Mouse (Mus musculus) kidney, adult 2 months (tissue): ENCODE results near the gene Pecam1. TPM values are rescaled to one million over a fixed set of nuclear protein-coding genes. Genes with fewer than 3 reads are reported as not detected.
"Not testable (repeated sequence)": the region's sequence is repeated elsewhere in the genome, so short reads cannot be mapped to it uniquely, and the experiment has no call there.

Source experiments
- DNase-seq: peaks from one replicate; pipeline ENCODE4 v3.0.0; 2021
- H3K27ac ChIP-seq: fragments of 200-500 bp; 2 replicates; pipeline ENCODE4 v1.5.1; 2012; ENCODE audit warnings: low read depth, low read length, control low read depth, inconsistent platforms; ENCODE audit not compliant: insufficient read depth
- H3K27me3 ChIP-seq: fragments of 200-500 bp; replicated peaks from 2 replicates; pipeline ENCODE4 v1.6.1; 2012; ENCODE audit warnings: mild to moderate bottlenecking, moderate library complexity, low read length, inconsistent platforms; ENCODE audit not compliant: control insufficient read depth, insufficient read depth
- H3K36me3 ChIP-seq: fragments of 200-500 bp; 2 replicates; pipeline ENCODE4 v1.6.1; 2012; ENCODE audit warnings: mild to moderate bottlenecking, moderate library complexity, low read length, inconsistent platforms; ENCODE audit not compliant: control insufficient read depth, insufficient read depth
- H3K4me1 ChIP-seq: fragments of 200-500 bp; 2 replicates; pipeline ENCODE4 v1.6.1; 2011; ENCODE audit warnings: low read length; ENCODE audit not compliant: control insufficient read depth, insufficient read depth
- H3K4me3 ChIP-seq: fragments of 200-500 bp; 2 replicates; pipeline ENCODE4 v1.5.1; 2011; ENCODE audit warnings: mild to moderate bottlenecking, low read depth, low read length, control low read depth; ENCODE audit not compliant: insufficient read depth
- CTCF ChIP-seq: fragments of 200-500 bp; conservative IDR thresholded peaks from 2 replicates; pipeline ENCODE4 v1.5.1; 2011; ENCODE audit warnings: low read depth, mild to moderate bottlenecking, control low read depth, low read length, moderate library complexity, mixed read lengths; ENCODE audit not compliant: insufficient read depth, insufficient read length
- POLR2A ChIP-seq: fragments of 200-500 bp; IDR thresholded peaks from one replicate; pipeline ENCODE4 v1.6.1; 2011; ENCODE audit warnings: low read depth, low read length, control low read depth
- WGBS: fragments of 180-500 bp; shearing (Covaris S2); methylation state at CpG from one replicate; pipeline ENCODE4 v1.1.7; 2018; 5-methylcytosine and 5-hydroxymethylcytosine counted together
- polyA plus RNA-seq: library from polyadenylated mRNA; depleted of rRNA; stranded (reverse); fragments of >200 nt; gene quantifications from 2 replicates; pipeline ENCODE4 v1.2.3, GENCODE M21; 2012

Pecam1 gene
- polyA plus RNA-seq, 1 experiment, result 60.4 TPM

DNA sequence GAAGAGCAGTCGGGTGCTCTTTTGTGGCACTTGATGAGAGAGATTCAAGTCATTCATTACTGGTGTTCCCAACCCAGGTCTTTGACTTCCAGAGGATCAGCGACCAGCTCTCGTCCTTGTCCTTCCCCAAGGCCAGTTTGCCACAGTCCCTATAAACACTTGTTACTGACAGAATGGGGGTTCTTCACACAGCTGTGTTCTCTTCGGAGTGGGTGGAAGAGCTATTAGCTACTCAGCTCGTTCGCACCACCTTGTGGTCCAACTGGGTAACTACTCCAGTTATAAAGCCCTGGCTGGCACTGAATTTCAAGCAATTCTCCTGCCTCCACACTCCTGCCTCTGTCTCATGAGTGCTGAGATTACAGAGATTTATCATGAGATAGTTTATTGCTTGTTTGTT is 122.7 kb downstream of the Pecam1 start:
- Histone ChIP-seq H3K27me3 (no peaks in the 10 kb centered on the region), H3K4me3 (no peak overlapping the region), H3K4me1 (no peaks in the 10 kb centered on the region), H3K36me3 (no peaks in the 10 kb centered on the region), H3K27ac (no peak overlapping the region)
- TF ChIP-seq CTCF (peak; percentile 94), POLR2A (no peak)
- DNase-seq, result peak; percentile 68
- WGBS, result 17% methylated on average over 6 of the region's 6 CpGs

DNA sequence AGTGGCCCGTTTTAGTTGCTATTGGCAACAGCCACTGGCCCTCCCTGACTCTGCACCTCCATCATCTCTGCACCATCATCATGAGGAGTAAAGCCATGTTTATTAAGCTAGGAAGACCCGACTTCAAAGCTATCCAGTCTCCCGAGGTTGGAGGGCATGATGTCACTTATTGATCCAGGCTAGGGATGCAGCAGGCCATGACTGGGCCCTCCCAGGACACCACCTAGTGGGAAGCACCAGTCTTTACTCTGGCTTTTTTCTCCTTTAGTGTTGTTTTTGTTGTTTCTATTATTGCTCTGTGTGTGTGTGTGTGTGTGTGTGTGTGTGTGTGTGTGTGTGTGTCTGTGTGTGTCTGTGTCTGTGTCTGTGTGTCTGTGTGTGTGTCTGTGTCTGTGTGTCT is 124.9 kb downstream of the Pecam1 start:
- H3K4me1 ChIP-seq, result no peaks in the 10 kb centered on the region
- TF ChIP-seq POLR2A (no peak), CTCF (peak; percentile 37; the same call in 1 of the 2 replicates)
- no peak for DNase-seq

DNA sequence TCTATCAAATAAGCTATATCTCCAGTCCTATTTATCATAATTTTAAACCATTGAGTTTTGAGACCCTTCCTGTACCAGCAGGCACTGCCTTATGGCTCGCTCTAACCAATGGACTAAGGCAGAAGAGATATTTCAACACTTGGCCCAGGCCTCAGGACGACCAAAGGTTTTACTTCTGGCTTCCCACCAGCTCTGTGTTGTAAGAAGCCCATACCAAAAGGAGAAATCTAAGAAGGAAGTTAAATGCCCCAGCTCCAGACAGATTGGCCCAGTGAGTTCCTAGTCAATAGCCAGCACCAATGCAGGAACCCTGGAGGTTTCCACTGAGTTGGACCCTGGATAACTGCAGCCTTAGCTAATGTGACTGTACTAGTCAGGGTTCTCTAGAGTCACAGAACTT is 126.8 kb downstream of the Pecam1 start:
- H3K4me1 ChIP-seq, result no peaks in the 10 kb centered on the region
- DNase-seq, result no peak
- no peak overlapping the region for H3K4me3 ChIP-seq
- H3K27ac ChIP-seq, result no peak overlapping the region
- TF ChIP-seq CTCF (no peak), POLR2A (no peak)
- 78% methylated on average over 2 of the region's 2 CpGs for WGBS
- no peaks in the 10 kb centered on the region for H3K27me3 ChIP-seq
- no peaks in the 10 kb centered on the region for H3K36me3 ChIP-seq

More for the DNA sequence above, 124.9 kb downstream of the Pecam1 start:
- H3K36me3 ChIP-seq, result no peaks in the 10 kb centered on the region
- no peak overlapping the region for H3K4me3 ChIP-seq
- 46% methylated on average over 3 of the region's 3 CpGs for WGBS
- no peak overlapping the region for H3K27ac ChIP-seq
- H3K27me3 ChIP-seq, result no peaks in the 10 kb centered on the region

DNA sequence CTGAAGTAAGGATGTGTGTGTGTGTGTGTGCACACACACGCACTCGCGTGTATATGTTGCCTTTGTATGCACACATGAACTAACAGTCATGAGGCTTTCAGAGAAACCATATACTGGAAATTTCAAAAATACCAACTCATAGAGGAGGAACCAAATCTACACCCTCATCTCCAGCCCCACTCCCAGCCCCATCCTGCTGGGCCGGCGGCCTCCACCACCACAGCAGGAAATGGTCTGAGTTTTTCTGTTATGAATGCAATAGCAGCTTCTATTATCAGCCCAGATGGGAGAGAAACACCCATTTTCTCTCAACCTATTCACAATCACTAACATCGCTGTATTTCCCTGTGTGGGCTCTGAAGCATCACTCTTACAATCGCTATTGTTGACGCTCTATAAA is 128.4 kb downstream of the Pecam1 start:
- TF ChIP-seq CTCF (no peak), POLR2A (no peak)
- H3K4me1 ChIP-seq, result no peaks in the 10 kb centered on the region
- 74% methylated on average over 8 of the region's 8 CpGs for WGBS
- no peak overlapping the region for H3K4me3 ChIP-seq
- no peak overlapping the region for H3K27ac ChIP-seq
- H3K36me3 ChIP-seq, result no peaks in the 10 kb centered on the region
- H3K27me3 ChIP-seq, result no peaks in the 10 kb centered on the region
- no peak for DNase-seq

DNA sequence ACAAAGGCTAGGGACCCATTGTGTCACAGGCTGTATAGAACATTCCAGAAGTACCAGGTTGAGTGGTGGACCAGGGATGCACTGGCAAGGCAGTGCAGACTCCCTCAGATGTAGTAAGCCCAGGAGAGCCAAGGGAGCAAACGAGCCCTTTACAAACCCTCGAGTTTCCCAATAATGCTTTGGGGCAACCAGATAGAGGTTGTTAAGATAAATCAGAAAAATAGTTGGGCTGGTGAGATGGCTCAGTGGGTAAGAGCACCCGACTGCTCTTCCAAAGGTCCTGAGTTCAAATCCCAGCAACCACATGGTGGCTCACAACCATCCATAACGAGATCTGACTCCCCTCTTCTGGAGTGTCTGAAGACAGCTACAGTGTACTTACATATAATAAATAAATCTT is 131.7 kb downstream of the Pecam1 start:
- not testable (repeated sequence) for H3K36me3 ChIP-seq, H3K4me3 ChIP-seq, H3K27ac ChIP-seq, H3K27me3 ChIP-seq, H3K4me1 ChIP-seq, DNase-seq
- WGBS, result 93% methylated on average over 4 of the region's 4 CpGs

DNA sequence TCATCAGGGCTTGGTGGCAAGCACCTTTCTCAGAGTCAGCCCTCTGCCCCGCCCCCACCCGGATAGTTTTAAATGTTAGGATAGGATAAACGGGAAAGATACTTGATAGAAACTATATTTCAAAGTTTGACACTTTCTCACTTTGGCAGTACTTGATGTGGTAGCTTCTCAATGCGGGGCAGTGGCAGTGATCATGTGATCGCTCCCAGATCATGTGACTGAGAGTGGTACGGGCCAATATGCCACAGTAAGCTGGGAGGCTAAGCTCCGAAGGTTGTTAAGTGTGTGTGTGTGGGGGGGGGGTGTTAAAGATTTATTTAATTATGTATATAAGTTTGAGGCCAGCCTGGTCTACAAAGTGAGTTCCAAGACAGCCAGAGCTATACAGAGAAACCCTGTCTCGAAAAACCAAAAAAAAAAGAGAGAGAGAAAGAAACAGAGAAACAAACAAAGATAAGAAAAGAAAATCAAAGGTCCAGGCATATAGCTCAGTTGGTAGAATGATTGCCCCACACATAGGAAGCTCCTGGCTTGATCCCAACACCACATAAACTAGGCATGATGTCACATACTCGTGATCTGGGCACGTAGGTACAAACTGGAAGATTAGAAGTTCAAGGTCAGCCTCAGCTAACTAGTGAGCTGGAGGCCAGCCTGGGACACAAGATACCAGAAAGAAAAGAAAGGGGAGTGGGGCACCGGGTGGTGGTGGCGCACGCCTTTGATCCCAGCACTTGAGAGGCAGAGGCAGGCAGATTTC is 132.4 kb downstream of the Pecam1 start:
- WGBS, result 74% methylated on average over 13 of the region's 13 CpGs
- Histone ChIP-seq H3K4me1 (0 out of 2 replicates have a peak, but pooled peaks cover 3% of the 10 kb centered on the region), H3K27me3 (no peaks in the 10 kb centered on the region), H3K4me3 (no peak overlapping the region), H3K27ac (no peak overlapping the region), H3K36me3 (no peaks in the 10 kb centered on the region)
- DNase-seq, result peak; percentile 29
- TF ChIP-seq CTCF (no peak), POLR2A (no peak)

DNA sequence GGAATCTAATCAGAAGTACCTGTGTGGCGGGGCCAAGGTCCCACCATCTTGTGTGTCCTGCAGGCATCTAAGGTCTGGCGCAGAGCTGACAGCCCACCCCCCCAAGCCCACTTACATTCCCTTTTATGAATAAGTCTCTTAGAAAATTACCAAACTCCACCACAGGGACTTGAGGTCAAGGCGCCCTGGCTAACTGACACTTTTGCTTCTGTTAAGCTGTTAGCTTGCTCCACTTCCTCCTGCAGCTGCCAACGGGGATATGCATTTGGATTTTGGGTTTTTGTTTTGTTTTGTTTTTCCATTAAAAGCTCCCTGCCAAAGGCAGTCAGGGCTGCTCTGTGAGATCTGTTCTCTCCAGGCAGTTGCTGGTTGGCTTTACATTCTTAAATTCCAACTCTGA is 134.9 kb downstream of the Pecam1 start:
- Histone ChIP-seq H3K27me3 (no peaks in the 10 kb centered on the region), H3K36me3 (no peaks in the 10 kb centered on the region), H3K27ac (no peak overlapping the region), H3K4me3 (no peak overlapping the region), H3K4me1 (peaks cover 10% of the 10 kb centered on the region)
- 76% methylated on average over 4 of the region's 4 CpGs for WGBS
- DNase-seq, result no peak
- no peak for TF ChIP-seq CTCF
- no peak for TF ChIP-seq POLR2A
